Mouse (Mus musculus): ENCODE results near the gene Cgn. TPM values are rescaled to one million over a fixed set of nuclear protein-coding genes. Genes with fewer than 3 reads are reported as not detected.

The Cgn gene
- total RNA-seq (2021) (under 1 TPM; 0.25 to 0.50 TPM), polyA plus RNA-seq (2012; rRNA removed) (0.26 and 0.43 TPM in 2 replicates)
- long read RNA-seq, result 0 reads

DNA sequence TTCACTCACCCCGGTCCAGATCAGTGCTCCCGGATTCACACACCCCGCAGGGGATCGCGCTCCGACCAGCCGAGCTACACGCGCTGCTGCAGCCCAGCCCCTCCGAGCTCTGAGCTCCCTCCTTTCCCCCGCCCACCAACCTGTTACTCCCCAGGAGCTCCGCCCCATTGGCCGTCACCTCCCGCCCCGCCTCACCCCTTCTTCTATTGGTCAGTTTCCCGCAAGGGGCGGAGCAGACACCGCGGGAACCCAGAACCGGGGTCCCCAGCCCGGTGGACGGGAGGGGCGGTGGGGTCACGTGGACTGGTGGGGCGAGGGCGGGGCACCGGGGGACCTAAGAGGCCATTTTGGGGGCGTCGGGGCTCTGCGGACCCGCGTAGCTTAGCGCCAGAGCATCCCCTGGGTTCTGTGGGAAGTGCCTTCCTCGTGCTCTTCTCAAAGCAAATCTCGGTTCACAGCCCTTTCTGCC lies at the start of gene Cgn:
Gene Cgn, minus strand, starts transcription at position 126 of the 469 bp plus-strand sequence.
- DNase-seq, result peak; percentile 91
- no peaks in the 10 kb centered on the region for H3K36me3 ChIP-seq (ENCODE audit: control insufficient read depth, insufficient read depth, low read length)
- peaks cover 1% of the 10 kb centered on the region; the same call in 1 of the 2 replicates for H3K4me1 ChIP-seq (ENCODE audit: control insufficient read depth, insufficient read depth, low read length)
- H3K4me3 ChIP-seq, result peak within 1 kb of the TSS; percentile 68
- intact Hi-C loops (cut with DNase I), result no loop called here
- peaks cover 1% of the 10 kb centered on the region; the same call in 1 of the 2 replicates for H3K27me3 ChIP-seq (ENCODE audit: control insufficient read depth, insufficient read depth, low read length)
- H3K9ac ChIP-seq (ENCODE audit: low read depth, low read length), result peak within 1 kb of the TSS; percentile 3; the same call in 1 of the 2 replicates
- under 1% methylated on average over 34 of the region's 35 CpGs for WGBS
- no peak within 1 kb of the TSS for H3K27ac ChIP-seq
- H3K79me2 ChIP-seq (replicated peaks; ENCODE audit: control insufficient read depth, insufficient read depth, low read length), result no peaks in the 10 kb centered on the region
- TF ChIP-seq POLR2A (IDR thresholded peaks at IDR 0.05; ENCODE audit: insufficient read depth, low read depth, low read length), result no peak
- no peak for TF ChIP-seq CTCF (IDR thresholded peaks at IDR 0.05)
- no peak for TF ChIP-seq EP300 (IDR thresholded peaks at IDR 0.05; ENCODE audit: insufficient read depth, low read depth, low read length)

DNA sequence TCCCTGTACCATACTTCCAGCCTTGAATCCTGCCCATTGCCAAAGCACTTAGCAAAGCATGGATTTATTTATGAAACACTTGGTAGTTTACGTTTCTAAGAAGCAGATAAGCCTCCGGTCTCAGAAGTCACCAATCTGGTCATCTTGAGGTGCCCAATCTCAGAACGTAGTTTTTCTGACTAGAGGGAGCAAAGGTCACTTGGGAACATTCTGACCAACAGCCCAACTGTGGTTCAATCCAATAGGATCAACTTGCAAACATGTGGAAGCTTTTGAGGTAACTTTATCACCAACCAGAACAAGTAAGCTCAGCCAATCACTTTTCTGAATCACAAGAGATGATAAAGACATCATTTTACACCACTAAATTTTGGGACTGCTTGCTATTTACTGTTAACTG lies 49.1 kb upstream of the Cgn start:
- Histone ChIP-seq H3K4me3 (no peak overlapping the region), H3K27ac (no peak overlapping the region), H3K9ac (ENCODE audit: low read depth, low read length) (no peak overlapping the region), H3K27me3 (ENCODE audit: control insufficient read depth, insufficient read depth, low read length) (peaks cover 2% of the 10 kb centered on the region; the same call in 1 of the 2 replicates), H3K4me1 (ENCODE audit: control insufficient read depth, insufficient read depth, low read length) (peaks cover 5% of the 10 kb centered on the region), H3K79me2 (replicated peaks; ENCODE audit: control insufficient read depth, insufficient read depth, low read length) (peaks cover 6% of the 10 kb centered on the region), H3K36me3 (ENCODE audit: control insufficient read depth, insufficient read depth, low read length) (peaks cover 4% of the 10 kb centered on the region)
- TF ChIP-seq CTCF (IDR thresholded peaks at IDR 0.05) (no peak), EP300 (IDR thresholded peaks at IDR 0.05; ENCODE audit: insufficient read depth, low read depth, low read length) (no peak), POLR2A (IDR thresholded peaks at IDR 0.05; ENCODE audit: insufficient read depth, low read depth, low read length) (no peak)
- WGBS, result 64% methylated on average over 3 of the region's 3 CpGs
- no peak for DNase-seq
- intact Hi-C loops (cut with DNase I), result no loop called here

DNA sequence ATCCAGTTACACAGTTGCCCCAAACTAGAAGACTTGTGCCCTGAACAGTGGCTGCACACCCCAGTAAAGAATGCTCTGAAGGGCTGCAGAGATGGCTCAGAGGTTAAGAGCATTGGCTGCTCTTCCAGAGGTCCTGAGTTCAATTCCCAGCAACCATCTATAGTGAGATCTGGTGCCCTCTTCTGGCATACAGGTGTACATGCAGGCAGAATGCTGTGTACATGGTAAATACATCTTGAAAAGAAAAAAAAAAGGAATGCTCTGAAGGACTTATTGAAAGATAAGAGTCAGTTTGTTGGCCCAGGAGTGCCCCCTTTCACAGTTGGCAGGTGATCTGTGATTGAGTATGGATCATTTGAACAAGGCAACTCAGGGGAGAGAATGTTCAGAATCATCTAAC lies 47.1 kb upstream of the Cgn start:
- intact Hi-C loops (cut with DNase I), result no loop called here
- H3K4me1 ChIP-seq (ENCODE audit: control insufficient read depth, insufficient read depth, low read length), result no peaks in the 10 kb centered on the region
- H3K4me3 ChIP-seq, result no peak overlapping the region
- no peak overlapping the region for H3K9ac ChIP-seq (ENCODE audit: low read depth, low read length)
- no peak for DNase-seq
- no peak overlapping the region for H3K27ac ChIP-seq
- H3K79me2 ChIP-seq (replicated peaks; ENCODE audit: control insufficient read depth, insufficient read depth, low read length), result no peaks in the 10 kb centered on the region
- TF ChIP-seq CTCF (IDR thresholded peaks at IDR 0.05) (peak; percentile 31; the same call in 1 of the 2 replicates), POLR2A (IDR thresholded peaks at IDR 0.05; ENCODE audit: insufficient read depth, low read depth, low read length) (no peak), EP300 (IDR thresholded peaks at IDR 0.05; ENCODE audit: insufficient read depth, low read depth, low read length) (no peak)
- no peaks in the 10 kb centered on the region for H3K36me3 ChIP-seq (ENCODE audit: control insufficient read depth, insufficient read depth, low read length)
- H3K27me3 ChIP-seq (ENCODE audit: control insufficient read depth, insufficient read depth, low read length), result peaks cover 2% of the 10 kb centered on the region; the same call in 1 of the 2 replicates

DNA sequence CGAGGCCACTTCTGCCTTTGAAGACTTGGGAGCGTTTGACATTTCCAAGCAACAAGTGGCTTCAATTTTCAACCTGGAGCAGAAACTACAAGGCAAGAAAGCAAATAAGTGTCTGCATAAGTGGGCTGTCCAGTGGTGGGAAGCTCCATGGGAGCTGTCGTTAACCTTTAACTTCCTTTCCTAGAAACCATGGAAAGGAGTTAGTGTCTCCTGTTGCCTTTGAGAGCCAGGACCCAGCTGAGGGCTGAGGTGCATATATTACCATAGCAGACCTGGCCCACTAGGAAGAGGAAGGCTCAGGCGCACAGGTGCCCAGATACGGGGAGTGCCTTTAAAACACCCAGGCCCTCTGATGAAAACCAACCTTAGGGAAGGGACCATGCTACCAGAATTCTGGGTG lies 46.4 kb upstream of the Cgn start:
- 64% methylated on average over 5 of the region's 5 CpGs for WGBS
- H3K27me3 ChIP-seq (ENCODE audit: control insufficient read depth, insufficient read depth, low read length), result peaks cover 2% of the 10 kb centered on the region; the same call in 1 of the 2 replicates
- no peak overlapping the region for H3K9ac ChIP-seq (ENCODE audit: low read depth, low read length)
- no peaks in the 10 kb centered on the region for H3K36me3 ChIP-seq (ENCODE audit: control insufficient read depth, insufficient read depth, low read length)
- no peak overlapping the region for H3K27ac ChIP-seq
- TF ChIP-seq CTCF (IDR thresholded peaks at IDR 0.05), result no peak
- TF ChIP-seq EP300 (IDR thresholded peaks at IDR 0.05; ENCODE audit: insufficient read depth, low read depth, low read length), result no peak
- no peak for TF ChIP-seq POLR2A (IDR thresholded peaks at IDR 0.05; ENCODE audit: insufficient read depth, low read depth, low read length)
- H3K4me1 ChIP-seq (ENCODE audit: control insufficient read depth, insufficient read depth, low read length), result no peaks in the 10 kb centered on the region
- no peak overlapping the region for H3K4me3 ChIP-seq
- no peak for DNase-seq
- intact Hi-C loops (cut with DNase I), result no loop called here
- no peaks in the 10 kb centered on the region for H3K79me2 ChIP-seq (replicated peaks; ENCODE audit: control insufficient read depth, insufficient read depth, low read length)

DNA sequence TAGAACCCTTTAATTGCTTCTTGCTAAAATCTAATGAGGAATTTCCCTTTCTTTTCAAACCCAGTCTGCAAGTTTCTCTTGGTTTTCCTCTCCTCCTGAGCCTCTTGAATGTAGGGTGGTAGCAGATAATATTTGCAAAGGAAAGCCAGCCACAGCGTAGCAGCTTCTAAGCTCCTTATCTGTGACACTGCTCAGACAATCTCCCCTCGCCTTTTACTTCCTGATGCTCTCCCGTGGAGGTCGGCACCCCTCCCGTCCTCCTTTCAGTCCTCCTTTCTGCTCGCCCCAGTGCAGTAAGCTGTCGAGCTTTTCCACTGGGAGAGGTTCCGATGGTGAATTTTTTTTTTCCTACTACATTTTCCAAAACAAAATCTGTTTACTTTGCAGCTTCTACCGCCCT lies 45.8 kb upstream of the Cgn start:
- Histone ChIP-seq H3K79me2 (replicated peaks; ENCODE audit: control insufficient read depth, insufficient read depth, low read length) (no peaks in the 10 kb centered on the region), H3K36me3 (ENCODE audit: control insufficient read depth, insufficient read depth, low read length) (no peaks in the 10 kb centered on the region), H3K27ac (no peak overlapping the region), H3K27me3 (ENCODE audit: control insufficient read depth, insufficient read depth, low read length) (peaks cover 2% of the 10 kb centered on the region; the same call in 1 of the 2 replicates), H3K4me1 (ENCODE audit: control insufficient read depth, insufficient read depth, low read length) (no peaks in the 10 kb centered on the region), H3K4me3 (no peak overlapping the region), H3K9ac (ENCODE audit: low read depth, low read length) (no peak overlapping the region)
- no peak for DNase-seq
- TF ChIP-seq POLR2A (IDR thresholded peaks at IDR 0.05; ENCODE audit: insufficient read depth, low read depth, low read length) (no peak), EP300 (IDR thresholded peaks at IDR 0.05; ENCODE audit: insufficient read depth, low read depth, low read length) (no peak), CTCF (IDR thresholded peaks at IDR 0.05) (no peak)
- 8% methylated on average over 9 of the region's 9 CpGs for WGBS
- intact Hi-C loops (cut with DNase I), result no loop called here

DNA sequence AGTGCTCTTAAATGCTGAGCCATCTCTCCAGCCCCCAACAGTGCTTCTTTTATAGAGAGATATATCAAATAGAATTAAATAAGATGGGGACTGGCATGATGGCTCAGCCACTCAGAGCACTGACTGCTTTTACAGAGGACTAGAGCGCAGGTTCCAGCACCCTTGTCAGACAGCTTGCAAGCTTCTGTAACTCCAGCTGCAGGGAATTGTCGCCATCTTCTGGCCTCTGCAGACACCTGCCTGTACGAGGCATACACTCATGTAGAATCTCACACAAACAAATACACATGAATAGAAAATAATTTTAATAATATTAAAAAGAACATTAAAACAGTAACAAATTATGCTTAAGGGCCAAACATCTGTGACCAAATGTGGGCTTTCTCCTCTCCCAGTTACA lies 37.8 kb upstream of the Cgn start:
- TF ChIP-seq POLR2A (IDR thresholded peaks at IDR 0.05; ENCODE audit: insufficient read depth, low read depth, low read length), result no peak
- TF ChIP-seq CTCF (IDR thresholded peaks at IDR 0.05), result 0 out of 2 replicates have a peak, but pooled peaks have one; percentile 6
- no peak for TF ChIP-seq EP300 (IDR thresholded peaks at IDR 0.05; ENCODE audit: insufficient read depth, low read depth, low read length)
- intact Hi-C loops (cut with DNase I), result no loop called here

More for the DNA sequence above, 37.8 kb upstream of the Cgn start:
- Histone ChIP-seq H3K36me3 (ENCODE audit: control insufficient read depth, insufficient read depth, low read length) (no peaks in the 10 kb centered on the region), H3K4me3 (no peak overlapping the region), H3K79me2 (replicated peaks; ENCODE audit: control insufficient read depth, insufficient read depth, low read length) (no peaks in the 10 kb centered on the region), H3K9ac (ENCODE audit: low read depth, low read length) (no peak overlapping the region), H3K27ac (no peak overlapping the region), H3K4me1 (ENCODE audit: control insufficient read depth, insufficient read depth, low read length) (peaks cover 2% of the 10 kb centered on the region; the same call in 1 of the 2 replicates), H3K27me3 (ENCODE audit: control insufficient read depth, insufficient read depth, low read length) (no peaks in the 10 kb centered on the region)
- no peak for DNase-seq
- WGBS, result 81% methylated on average over 3 of the region's 3 CpGs

All from heart, adult 2 months (tissue).